Mouse (Mus musculus) spleen, postnatal 14 days (tissue): ENCODE results near the gene Olfr1157.

ENCODE experiments used
- DNase-seq, 2 experiments: peaks; one replicate each; pipeline ENCODE4 v3.0.0; 2021 to 2022; ENCODE audit warnings: low spot score in 2 of 2

Olfr1157 gene

GRCm38 (mm10) chr2:87968199-87968598 lies at the start of gene Olfr1157:
Gene Olfr1157, minus strand, starts transcription at chr2:87968299.
- no peak for DNase-seq

GRCm38 (mm10) chr2:88007515-88008318 lies 39.6 kb upstream of the Olfr1157 start, which contains the start of gene Olfr1160:
Gene Olfr1160, minus strand, starts transcription at chr2:88008268.
- no peak for DNase-seq

DNA sequence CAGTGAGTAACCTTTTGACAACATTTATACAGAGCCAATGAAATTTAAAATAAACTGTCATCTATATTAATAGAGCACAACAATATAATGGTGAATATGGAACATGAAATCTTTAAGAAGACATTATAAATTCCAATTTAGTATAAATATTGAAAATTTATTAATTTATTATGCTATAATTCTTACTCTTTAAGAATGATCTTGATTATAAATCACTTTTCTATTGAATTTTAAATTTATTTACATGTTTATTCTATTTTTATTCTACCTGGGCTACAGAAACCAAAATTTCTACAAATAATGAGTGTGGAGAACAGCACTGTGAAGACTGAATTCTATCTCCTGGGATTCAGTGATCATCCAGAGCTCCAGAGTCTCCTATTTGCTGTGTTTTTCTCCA lies 21.7 kb upstream of the Olfr1157 start, which contains the start of gene Olfr1158:
Gene Olfr1158 (plus strand): TSS at position 301 of the 400 bp plus-strand sequence.
- no peak for DNase-seq

GRCm38 (mm10) chr2:87974563-87974962 lies 6.5 kb upstream of the Olfr1157 start, which contains the start of gene Olfr74:
Gene Olfr74, minus strand, starts transcription at chr2:87974663.
- no peak for DNase-seq

GRCm38 (mm10) chr2:87953000-87953399 lies 15.1 kb downstream of the Olfr1157 start, which contains the start of gene Olfr1156:
Gene Olfr1156, minus strand, starts transcription at chr2:87953100.
- DNase-seq = no peak

DNA sequence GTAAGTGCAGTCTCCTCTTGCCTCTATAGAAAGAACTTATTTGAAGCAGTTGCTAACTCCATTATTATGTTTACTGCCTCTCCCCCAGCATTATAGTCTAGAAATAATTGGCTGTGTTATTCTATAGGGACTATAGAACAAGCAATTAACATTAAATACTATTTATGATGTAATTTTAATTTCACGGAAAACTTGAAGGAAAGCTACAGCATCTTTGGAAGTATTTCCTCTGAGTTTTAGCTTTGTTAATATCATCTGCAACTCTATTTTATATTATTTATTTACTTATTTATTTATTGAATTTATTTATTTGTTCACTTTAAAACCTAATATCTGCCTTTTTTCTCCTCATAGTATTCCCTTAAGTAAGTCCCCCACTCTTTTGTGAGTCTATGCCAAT lies 23.1 kb downstream of the Olfr1157 start, which contains the start of gene Olfr1155:
Gene Olfr1155 (minus strand): TSS at position 101 of the 400 bp plus-strand sequence.
- no peak for DNase-seq
